Mouse (Mus musculus): ENCODE results near the gene Zfp182.

Zfp182 gene
- long read RNA-seq, experiment 1, partial matches to known transcripts: 0 of 4 reads
- long read RNA-seq, experiment 1, other reads (novel, unspliced or antisense): 4 of 4 reads
- long read RNA-seq, experiment 2, partial matches to known transcripts: 0 of 5 reads
- long read RNA-seq, experiment 2, other reads (novel, unspliced or antisense): 5 of 5 reads

- intact Hi-C loops (cut with DNase I): no loop called here
Observed at GRCm38 (mm10) chrX:21061866-21062543, at the start of gene Zfp182. Gene Zfp182, minus strand, starts transcription at chrX:21062316.

- intact Hi-C loops (cut with DNase I): no loop called here
Observed at GRCm38 (mm10) chrX:21089867-21090239, 27.7 kb upstream of the Zfp182 start.

GRCm38 (mm10) chrX:21088983-21089866 lies 27.1 kb upstream of the Zfp182 start, which contains the start of gene Zfp300:
Gene Zfp300, minus strand, starts transcription at chrX:21089527.
- intact Hi-C loops (cut with DNase I): no loop called here

- intact Hi-C loops (cut with DNase I): no loop called here
Observed at GRCm38 (mm10) chrX:21088645-21088982, 26.5 kb upstream of the Zfp182 start.

- intact Hi-C loops (cut with DNase I): no loop called here
Observed at GRCm38 (mm10) chrX:21068106-21068505, 6.0 kb upstream of the Zfp182 start, which contains the start of gene Spaca5. Gene Spaca5, plus strand, starts transcription at chrX:21068406.

GRCm38 (mm10) chrX:21062544-21062890 lies 401 bp upstream of the Zfp182 start:
- intact Hi-C loops (cut with DNase I): no loop called here

GRCm38 (mm10) chrX:21061460-21061859 lies 656 bp downstream of the Zfp182 start:
- intact Hi-C loops (cut with DNase I): no loop called here

- intact Hi-C loops (cut with DNase I): no loop called here
Observed at GRCm38 (mm10) chrX:20980901-20981300, 81.2 kb downstream of the Zfp182 start.
